Mouse (Mus musculus): Measurements from ENCODE around the gene Stim2. TPM values are rescaled to one million over a fixed set of nuclear protein-coding genes. Genes with fewer than 3 reads are reported as not detected.
A peak's percentile ranks its signal among the peaks of the same experiment; 100 is the strongest.

Stim2 gene
- polyA plus RNA-seq, 1 experiment from 2014 or later, result 13.9 TPM

DNA sequence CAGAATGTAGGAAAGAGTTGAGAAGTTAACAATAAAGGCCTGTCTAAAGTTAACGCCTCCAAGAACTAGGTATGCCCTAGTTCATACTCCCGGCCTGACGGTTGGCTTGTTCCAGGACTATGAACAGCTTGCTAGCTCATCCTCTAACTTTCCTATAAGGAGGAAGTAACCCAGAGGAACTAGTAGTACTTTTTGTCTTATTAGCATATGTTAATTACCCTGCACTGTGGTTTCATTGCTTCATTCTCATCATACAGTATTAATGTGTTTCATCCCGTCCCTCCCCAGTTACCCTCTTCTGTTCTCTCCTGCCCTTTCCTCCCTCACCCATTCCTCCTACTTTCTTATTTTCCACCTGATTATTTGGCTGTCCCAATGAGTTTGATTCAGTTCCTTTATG is 108.4 kb downstream of the Stim2 start:
- no peak for DNase-seq (ENCODE audit: low spot score)
- Histone ChIP-seq H3K4me1 (replicated peaks) (0 out of 2 replicates have a peak, but pooled peaks cover under 1% of the 10 kb centered on the region), H3K27me3 (ENCODE audit: insufficient read depth, poor library complexity, severe bottlenecking) (no peaks in the 10 kb centered on the region), H3K4me3 (no peak overlapping the region), H3K36me3 (0 out of 2 replicates have a peak, but pooled peaks cover 3% of the 10 kb centered on the region), H3K27ac (no peak overlapping the region), H3K9me3 (no peaks in the 10 kb centered on the region)
- 88% methylated on average over 4 of the region's 4 CpGs for WGBS

DNA sequence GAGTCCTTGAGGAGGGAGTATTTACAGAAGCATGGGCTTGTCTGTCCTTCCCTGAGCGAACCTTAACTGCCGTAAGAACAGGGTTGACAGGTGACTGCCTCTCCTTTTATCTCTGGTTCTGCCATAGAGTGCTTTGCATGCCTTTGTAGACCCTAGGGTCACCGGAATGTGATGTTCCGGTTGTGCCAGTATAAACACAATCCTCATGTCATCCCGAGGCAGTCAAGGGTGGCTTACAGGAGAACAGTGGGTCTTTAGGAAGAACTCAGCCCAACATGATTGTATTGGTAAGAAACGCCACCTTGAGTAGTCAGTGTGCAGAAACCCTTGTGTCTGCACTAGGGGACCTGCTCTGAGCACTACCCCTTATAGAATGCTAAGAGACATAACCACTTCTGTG is 108.8 kb downstream of the Stim2 start:
- Histone ChIP-seq H3K36me3 (0 out of 2 replicates have a peak, but pooled peaks cover 3% of the 10 kb centered on the region), H3K4me3 (no peak overlapping the region), H3K27ac (no peak overlapping the region), H3K4me1 (replicated peaks) (no peaks in the 10 kb centered on the region), H3K9me3 (no peaks in the 10 kb centered on the region), H3K27me3 (ENCODE audit: insufficient read depth, poor library complexity, severe bottlenecking) (no peaks in the 10 kb centered on the region)
- DNase-seq (ENCODE audit: low spot score), result no peak
- 69% methylated on average over 6 of the region's 6 CpGs for WGBS

DNA sequence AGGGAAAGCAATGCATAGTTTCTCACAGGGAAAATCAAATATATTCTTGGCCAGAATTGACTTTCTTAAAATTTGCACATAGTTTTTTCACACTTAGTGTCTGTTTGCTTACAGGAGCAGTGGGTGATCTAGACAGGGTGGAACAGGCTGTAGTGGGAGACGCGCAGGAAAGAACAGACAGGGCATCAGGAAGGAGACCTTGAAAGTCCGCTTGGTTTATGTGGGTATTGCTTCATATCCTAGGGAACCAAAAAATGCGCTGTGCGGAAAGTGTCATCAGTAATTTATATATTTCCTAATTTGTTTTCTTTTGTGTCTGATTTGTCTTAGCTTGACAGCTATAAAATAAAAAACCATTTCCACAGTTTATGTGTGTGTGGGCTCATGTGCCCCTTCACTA is 110.8 kb downstream of the Stim2 start:
- DNase-seq (ENCODE audit: low spot score), result no peak
- no peak overlapping the region for H3K27ac ChIP-seq
- H3K27me3 ChIP-seq (ENCODE audit: insufficient read depth, poor library complexity, severe bottlenecking), result no peaks in the 10 kb centered on the region
- 0 out of 2 replicates have a peak, but pooled peaks cover 3% of the 10 kb centered on the region for H3K36me3 ChIP-seq
- H3K4me3 ChIP-seq, result no peak overlapping the region
- H3K4me1 ChIP-seq (replicated peaks), result no peaks in the 10 kb centered on the region
- 94% methylated on average over 5 of the region's 5 CpGs for WGBS
- no peaks in the 10 kb centered on the region for H3K9me3 ChIP-seq

DNA sequence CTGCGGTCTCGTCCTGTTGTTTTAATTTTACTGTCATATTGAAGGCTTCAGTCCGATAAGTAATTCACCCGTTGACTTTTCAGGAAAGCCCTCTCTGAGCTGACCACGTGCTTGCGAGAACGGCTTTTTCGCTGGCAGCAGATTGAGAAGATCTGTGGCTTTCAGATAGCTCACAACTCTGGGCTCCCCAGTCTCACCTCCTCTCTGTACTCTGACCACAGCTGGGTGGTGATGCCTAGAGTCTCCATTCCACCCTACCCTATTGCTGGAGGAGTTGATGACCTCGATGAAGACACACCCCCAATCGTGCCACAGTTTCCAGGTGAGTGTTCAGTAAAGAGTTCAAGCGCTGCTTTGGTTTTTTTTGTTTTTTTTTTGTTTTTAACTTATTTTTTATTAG is 112.5 kb downstream of the Stim2 start:
- Histone ChIP-seq H3K4me1 (replicated peaks) (no peaks in the 10 kb centered on the region), H3K9me3 (no peaks in the 10 kb centered on the region), H3K36me3 (0 out of 2 replicates have a peak, but pooled peaks cover 1% of the 10 kb centered on the region), H3K27me3 (ENCODE audit: insufficient read depth, poor library complexity, severe bottlenecking) (no peaks in the 10 kb centered on the region), H3K27ac (no peak overlapping the region), H3K4me3 (no peak overlapping the region)
- WGBS, result 94% methylated on average over 11 of the region's 11 CpGs
- DNase-seq (ENCODE audit: low spot score), result no peak

DNA sequence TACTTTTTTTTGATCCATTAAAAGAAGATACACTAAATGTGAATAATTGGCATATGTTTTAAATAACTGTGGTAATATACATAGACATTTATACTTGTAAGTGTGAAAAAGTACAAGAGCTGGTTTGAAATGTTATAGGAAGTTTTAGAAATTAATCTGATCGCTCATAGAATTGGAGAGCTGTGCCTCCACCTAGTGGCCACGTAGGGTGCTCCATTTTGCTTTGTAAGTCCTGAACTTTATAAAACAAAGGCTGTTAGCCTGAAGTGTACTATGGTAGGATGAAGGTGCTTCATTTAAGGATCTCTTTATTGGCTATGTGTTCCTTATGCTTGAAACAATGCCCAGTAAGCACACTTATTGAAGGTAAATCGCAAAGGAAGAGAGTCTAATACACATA is 115.0 kb downstream of the Stim2 start:
- Histone ChIP-seq H3K9me3 (no peaks in the 10 kb centered on the region), H3K4me1 (replicated peaks) (no peaks in the 10 kb centered on the region), H3K27ac (no peak overlapping the region), H3K27me3 (ENCODE audit: insufficient read depth, poor library complexity, severe bottlenecking) (no peaks in the 10 kb centered on the region), H3K4me3 (no peak overlapping the region), H3K36me3 (peaks cover 1% of the 10 kb centered on the region; the same call in 1 of the 2 replicates)
- WGBS, result 37% methylated on average over 3 of the region's 3 CpGs
- peak; percentile 30 for DNase-seq (ENCODE audit: low spot score)

DNA sequence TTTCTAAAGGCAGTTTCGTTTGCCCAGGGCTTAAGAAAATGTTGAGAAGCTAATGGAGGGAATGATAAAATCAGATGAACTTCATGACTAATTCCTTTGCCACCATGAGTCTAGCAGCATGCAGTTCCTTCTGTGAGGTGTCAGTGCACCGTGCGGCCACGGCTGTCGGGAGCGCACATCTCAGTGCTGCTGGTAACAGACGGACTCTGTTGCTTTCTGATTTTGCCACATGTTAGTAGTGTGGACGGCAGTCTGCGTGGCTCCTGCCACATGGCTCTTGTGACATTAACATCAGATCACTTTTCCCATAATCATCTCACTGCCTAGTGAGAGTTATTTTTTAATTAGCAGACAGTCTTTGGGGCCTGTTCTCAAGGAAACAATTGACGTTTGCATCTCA is 118.2 kb downstream of the Stim2 start:
- WGBS, result 90% methylated on average over 10 of the region's 10 CpGs
- H3K9me3 ChIP-seq, result no peaks in the 10 kb centered on the region
- no peaks in the 10 kb centered on the region for H3K4me1 ChIP-seq (replicated peaks)

DNA sequence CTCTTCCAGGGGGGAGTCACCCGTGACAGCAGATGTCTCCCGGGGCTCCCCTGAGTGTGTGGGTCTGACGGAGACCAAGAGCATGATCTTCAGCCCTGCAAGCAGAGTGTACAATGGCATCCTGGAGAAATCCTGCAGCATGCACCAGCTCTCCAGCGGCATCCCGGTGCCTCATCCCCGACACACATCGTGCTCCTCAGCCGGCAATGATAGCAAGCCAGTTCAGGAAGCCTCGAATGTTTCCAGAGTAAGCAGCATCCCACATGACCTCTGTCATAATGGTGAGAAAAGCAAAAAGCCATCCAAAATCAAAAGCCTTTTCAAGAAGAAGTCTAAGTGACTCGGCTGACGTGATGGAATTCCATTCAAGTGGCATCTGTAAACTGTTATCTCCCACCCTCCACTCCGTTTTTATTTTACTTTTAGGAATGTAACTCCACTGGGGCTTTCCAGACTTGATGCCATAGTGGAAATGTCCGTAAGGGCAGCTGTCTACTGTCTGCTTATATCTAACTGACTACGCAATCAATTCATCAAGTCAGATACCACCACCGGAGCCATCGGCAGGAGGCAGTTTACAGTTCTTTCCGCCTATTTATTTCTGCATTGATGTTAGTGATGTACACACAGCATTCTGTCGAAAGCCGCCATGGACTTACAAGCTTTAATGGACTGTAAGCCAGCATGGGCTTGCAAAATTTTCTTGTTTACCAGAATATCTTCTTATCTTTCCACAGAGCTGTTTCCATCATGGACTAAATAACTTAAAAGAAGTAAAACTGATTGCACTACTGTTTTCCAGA is 120.3 kb downstream of the Stim2 start:
- H3K4me3 ChIP-seq, result no peak overlapping the region
- H3K4me1 ChIP-seq (replicated peaks), result no peaks in the 10 kb centered on the region
- WGBS, result 85% methylated on average over 19 of the region's 19 CpGs
- peaks cover 6% of the 10 kb centered on the region; the same call in 1 of the 2 replicates for H3K36me3 ChIP-seq
- H3K27me3 ChIP-seq (ENCODE audit: insufficient read depth, poor library complexity, severe bottlenecking), result no peaks in the 10 kb centered on the region
- H3K9me3 ChIP-seq, result no peaks in the 10 kb centered on the region
- DNase-seq (ENCODE audit: low spot score), result no peak
- H3K27ac ChIP-seq, result no peak overlapping the region

More for the DNA sequence above, 118.2 kb downstream of the Stim2 start:
- Histone ChIP-seq H3K36me3 (peaks cover 6% of the 10 kb centered on the region; the same call in 1 of the 2 replicates), H3K4me3 (no peak overlapping the region), H3K27me3 (ENCODE audit: insufficient read depth, poor library complexity, severe bottlenecking) (no peaks in the 10 kb centered on the region), H3K27ac (no peak overlapping the region)
- DNase-seq (ENCODE audit: low spot score), result no peak

DNA sequence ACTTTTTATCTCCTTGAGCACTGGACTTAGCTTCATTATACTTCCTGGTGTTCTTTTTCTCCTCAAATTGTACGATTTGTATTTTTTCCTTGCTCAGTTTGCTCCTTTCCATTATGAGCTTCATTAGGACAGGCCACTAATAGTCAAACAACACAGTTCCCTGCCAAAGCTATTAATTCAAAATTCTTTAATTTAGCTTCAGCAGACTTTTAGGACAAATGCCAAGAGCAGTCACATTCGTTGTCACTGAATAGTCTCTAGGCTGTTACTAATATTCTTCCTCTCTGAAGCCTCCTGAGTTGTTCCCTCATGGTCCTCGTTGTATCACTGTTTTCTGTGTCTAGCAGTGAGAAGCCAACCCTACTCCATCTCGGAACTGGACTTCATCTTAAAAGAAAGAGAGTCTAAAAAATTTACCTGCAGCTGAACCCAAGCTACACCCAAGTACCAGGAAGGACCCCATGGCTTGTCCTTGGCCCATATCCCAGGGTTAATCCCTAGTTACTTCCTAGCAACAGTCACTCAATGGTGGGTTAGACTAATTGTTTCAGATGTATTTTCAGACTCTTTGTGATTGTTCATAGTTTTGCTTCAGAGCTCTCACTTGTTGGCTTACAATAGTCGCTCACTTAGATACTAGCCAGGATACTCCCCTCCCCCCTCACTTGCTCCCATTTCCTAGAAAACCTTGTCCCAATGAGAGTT is 149.9 kb downstream of the Stim2 start:
- H3K4me1 ChIP-seq (replicated peaks), result no peaks in the 10 kb centered on the region
- no peaks in the 10 kb centered on the region for H3K9me3 ChIP-seq
- H3K27ac ChIP-seq, result no peak overlapping the region
- no peak overlapping the region for H3K4me3 ChIP-seq
- WGBS, result 90% methylated on average over 5 of the region's 5 CpGs
- no peaks in the 10 kb centered on the region for H3K36me3 ChIP-seq
- H3K27me3 ChIP-seq (ENCODE audit: insufficient read depth, poor library complexity, severe bottlenecking), result no peaks in the 10 kb centered on the region
- DNase-seq (ENCODE audit: low spot score), result no peak

DNA sequence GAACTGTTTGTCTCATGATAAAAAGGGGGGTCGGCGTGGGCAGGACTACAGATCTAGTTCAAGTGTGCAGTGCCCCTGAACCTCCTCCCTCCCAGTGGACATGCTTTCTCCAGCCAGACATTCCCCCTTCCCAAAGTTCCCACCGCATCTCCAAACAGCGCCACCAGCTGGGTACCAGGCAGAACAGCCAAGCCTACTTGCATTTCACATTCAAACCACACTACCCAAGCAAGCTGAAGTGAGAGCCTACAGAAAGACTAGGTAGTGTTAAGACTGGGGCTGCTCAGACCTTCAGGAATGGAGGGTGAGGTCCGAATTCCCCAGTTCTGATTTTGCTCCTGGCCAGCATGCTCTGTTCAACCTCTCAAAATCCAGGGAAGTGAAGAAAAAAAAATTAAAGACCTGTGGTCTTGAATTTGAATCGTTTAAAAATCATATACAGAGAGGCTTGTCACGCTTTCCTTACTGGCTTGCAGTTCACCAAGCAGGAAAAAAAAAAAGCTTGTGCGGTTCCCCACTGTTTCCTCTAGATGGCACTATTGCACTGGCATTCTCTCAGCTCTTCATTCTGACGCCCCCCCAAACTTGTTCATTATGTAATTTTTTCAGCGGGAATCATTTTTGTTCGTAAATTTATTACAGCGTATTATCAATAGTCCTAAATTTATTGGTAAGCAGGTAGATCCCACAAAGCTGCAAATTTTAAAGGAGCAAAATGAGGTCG is 156.4 kb downstream of the Stim2 start:
- Histone ChIP-seq H3K4me3 (peak overlapping the region; percentile 30), H3K4me1 (replicated peaks) (peaks cover 16% of the 10 kb centered on the region), H3K27ac (peak overlapping the region; percentile 50), H3K9me3 (no peaks in the 10 kb centered on the region), H3K36me3 (no peaks in the 10 kb centered on the region), H3K27me3 (ENCODE audit: insufficient read depth, poor library complexity, severe bottlenecking) (no peaks in the 10 kb centered on the region)
- 24% methylated on average over 13 of the region's 13 CpGs for WGBS
- DNase-seq (ENCODE audit: low spot score), result peak; percentile 31

DNA sequence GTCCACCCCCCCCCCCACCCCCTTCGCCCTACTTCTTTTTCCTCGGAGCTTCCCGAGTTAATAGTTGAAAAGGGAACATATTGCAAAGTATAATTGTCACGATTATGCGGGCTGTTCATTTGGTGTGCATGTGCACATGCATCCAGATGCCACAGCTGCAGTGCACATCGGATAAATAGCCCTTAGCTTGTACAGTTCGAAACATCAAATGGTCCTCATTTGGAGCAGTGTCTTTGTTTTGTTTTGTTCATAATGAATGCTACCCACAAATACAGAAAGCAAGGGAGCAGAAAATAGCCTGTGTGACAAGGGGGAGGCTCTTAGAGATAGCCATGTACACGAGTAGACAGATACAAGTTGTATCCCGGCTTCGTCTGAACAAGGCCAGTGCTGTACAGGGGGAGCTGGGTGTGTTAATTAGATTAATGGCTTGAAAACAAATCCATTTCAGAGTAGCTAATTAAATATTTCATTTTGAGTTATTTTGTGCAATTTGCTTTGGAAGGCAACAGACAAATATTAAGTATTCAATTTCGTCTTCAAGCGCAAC is 157.0 kb downstream of the Stim2 start:
- DNase-seq (ENCODE audit: low spot score), result no peak
- Histone ChIP-seq H3K27me3 (ENCODE audit: insufficient read depth, poor library complexity, severe bottlenecking) (no peaks in the 10 kb centered on the region), H3K4me1 (replicated peaks) (peaks cover 17% of the 10 kb centered on the region), H3K36me3 (no peaks in the 10 kb centered on the region), H3K4me3 (peak overlapping the region; percentile 30), H3K27ac (peak overlapping the region; percentile 50), H3K9me3 (no peaks in the 10 kb centered on the region)
- WGBS, result 70% methylated on average over 12 of the region's 12 CpGs

DNA sequence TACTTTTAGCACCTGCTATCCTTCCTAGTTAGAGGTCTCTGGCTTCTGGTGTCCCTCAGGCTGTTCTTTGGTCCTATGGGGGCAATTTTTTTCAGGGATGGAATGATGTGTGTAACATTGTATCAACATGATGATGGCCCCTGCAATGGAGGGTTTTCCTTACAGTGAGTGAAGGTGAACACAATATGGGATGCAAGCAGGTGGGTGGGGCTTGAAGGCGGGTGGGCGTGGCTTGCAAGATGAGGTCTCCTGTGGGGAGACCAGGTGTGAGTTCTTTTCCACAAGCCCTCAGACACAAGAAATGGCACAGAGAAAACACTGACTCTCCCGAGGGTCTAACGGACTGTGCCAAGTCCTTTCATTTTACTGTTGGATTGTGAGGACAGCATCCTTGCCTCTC is 157.6 kb downstream of the Stim2 start:
- no peak for DNase-seq (ENCODE audit: low spot score)

DNA sequence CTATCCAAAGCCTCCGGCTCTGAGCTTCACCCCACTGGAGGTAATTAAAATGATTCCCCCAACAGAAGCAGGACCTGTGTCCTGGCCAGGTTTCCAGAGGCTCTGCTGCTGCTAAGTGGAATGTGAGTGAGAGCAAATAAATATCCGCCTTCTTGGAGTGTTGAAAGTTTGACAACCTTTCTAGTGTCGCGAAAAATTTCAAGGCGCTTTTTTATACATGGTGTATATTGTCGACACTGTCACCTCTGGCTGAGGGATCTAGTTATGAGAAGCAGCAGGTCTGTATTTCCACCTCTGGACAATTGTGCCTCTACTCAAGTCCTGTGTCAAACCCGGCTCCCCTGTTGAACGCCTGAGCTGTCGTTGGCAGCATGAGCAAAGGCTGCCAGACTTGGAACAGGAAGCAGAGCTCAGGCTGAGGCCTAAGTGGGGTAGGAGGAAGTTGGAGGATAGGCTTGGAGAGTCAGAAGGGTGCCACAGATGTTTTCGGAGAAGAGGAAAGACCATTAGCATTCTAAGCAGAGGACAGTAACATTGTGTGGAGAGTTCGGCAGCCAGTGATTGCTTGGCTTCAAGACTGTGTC is 158.7 kb downstream of the Stim2 start:
- Histone ChIP-seq H3K27me3 (ENCODE audit: insufficient read depth, poor library complexity, severe bottlenecking) (no peaks in the 10 kb centered on the region), H3K27ac (peak overlapping the region; percentile 40; the same call in 1 of the 2 replicates), H3K9me3 (no peaks in the 10 kb centered on the region), H3K36me3 (no peaks in the 10 kb centered on the region), H3K4me3 (no peak overlapping the region), H3K4me1 (replicated peaks) (peaks cover 17% of the 10 kb centered on the region)
- 79% methylated on average over 11 of the region's 11 CpGs for WGBS
- DNase-seq (ENCODE audit: low spot score), result no peak

More for the DNA sequence above, 157.6 kb downstream of the Stim2 start:
- H3K4me3 ChIP-seq, result no peak overlapping the region
- no peaks in the 10 kb centered on the region for H3K36me3 ChIP-seq
- H3K27me3 ChIP-seq (ENCODE audit: insufficient read depth, poor library complexity, severe bottlenecking), result no peaks in the 10 kb centered on the region
- H3K9me3 ChIP-seq, result no peaks in the 10 kb centered on the region
- 79% methylated on average over 4 of the region's 4 CpGs for WGBS
- peaks cover 17% of the 10 kb centered on the region for H3K4me1 ChIP-seq (replicated peaks)
- H3K27ac ChIP-seq, result no peak overlapping the region
